Mouse (Mus musculus): ENCODE data around the gene C77080. TPM values are rescaled to one million over a fixed set of nuclear protein-coding genes. Genes with fewer than 3 reads are reported as not detected.
"Not testable (repeated sequence)": the region's sequence is repeated elsewhere in the genome, so short reads cannot be mapped to it uniquely, and the experiment has no call there.

Gene C77080
- polyA plus RNA-seq, 1 experiment from 2014 or later: 10.8 TPM

- H3K4me3 ChIP-seq (ENCODE audit: low read length): no peak overlapping the region
- H3K4me1 ChIP-seq (ENCODE audit: control insufficient read depth, insufficient read depth, low read depth, low read length): peaks cover 6% of the 10 kb centered on the region
- H3K27ac ChIP-seq (ENCODE audit: low read depth, low read length): no peak overlapping the region
- 86% methylated on average over 7 of the region's 7 CpGs for WGBS
- H3K27me3 ChIP-seq (replicated peaks; ENCODE audit: control insufficient read depth, insufficient read depth, low read length): no peaks in the 10 kb centered on the region
- no peak for ATAC-seq
- no peaks in the 10 kb centered on the region for H3K9me3 ChIP-seq (ENCODE audit: control insufficient read depth, low read length)
- H3K9ac ChIP-seq (ENCODE audit: low read depth, low read length): no peak overlapping the region
- no peak overlapping the region for H3K4me2 ChIP-seq (ENCODE audit: low read length)
- peaks cover 45% of the 10 kb centered on the region for H3K36me3 ChIP-seq (ENCODE audit: control insufficient read depth, insufficient read depth, low read length)
These were observed 42.5 kb downstream of the C77080 start for GRCm38 (mm10) chr4:129218569-129219175.

- peaks cover 48% of the 10 kb centered on the region for H3K36me3 ChIP-seq (ENCODE audit: control insufficient read depth, insufficient read depth, low read length)
- H3K4me2 ChIP-seq (ENCODE audit: low read length); H3K27ac ChIP-seq (ENCODE audit: low read depth, low read length); H3K9me3 ChIP-seq (ENCODE audit: control insufficient read depth, low read length); H3K4me1 ChIP-seq (ENCODE audit: control insufficient read depth, insufficient read depth, low read depth, low read length); H3K27me3 ChIP-seq (replicated peaks; ENCODE audit: control insufficient read depth, insufficient read depth, low read length); H3K9ac ChIP-seq (ENCODE audit: low read depth, low read length); ATAC-seq; H3K4me3 ChIP-seq (ENCODE audit: low read length): not testable (repeated sequence)
- 75% methylated on average over 3 of the region's 3 CpGs for WGBS
These were observed 48.7 kb downstream of the C77080 start for GRCm38 (mm10) chr4:129212486-129212885.

- Histone ChIP-seq H3K9me3 (ENCODE audit: control insufficient read depth, low read length) (no peaks in the 10 kb centered on the region), H3K4me2 (ENCODE audit: low read length) (no peak overlapping the region), H3K27ac (ENCODE audit: low read depth, low read length) (no peak overlapping the region), H3K4me1 (ENCODE audit: control insufficient read depth, insufficient read depth, low read depth, low read length) (no peaks in the 10 kb centered on the region), H3K4me3 (ENCODE audit: low read length) (no peak overlapping the region), H3K9ac (ENCODE audit: low read depth, low read length) (no peak overlapping the region), H3K36me3 (ENCODE audit: control insufficient read depth, insufficient read depth, low read length) (peaks cover 44% of the 10 kb centered on the region), H3K27me3 (replicated peaks; ENCODE audit: control insufficient read depth, insufficient read depth, low read length) (no peaks in the 10 kb centered on the region)
- ATAC-seq: no peak
- WGBS: 82% methylated on average over 4 of the region's 4 CpGs
These were observed 49.7 kb downstream of the C77080 start for GRCm38 (mm10) chr4:129211461-129211860.

- no peak overlapping the region for H3K4me3 ChIP-seq (ENCODE audit: low read length)
- H3K9ac ChIP-seq (ENCODE audit: low read depth, low read length): no peak overlapping the region
- H3K27me3 ChIP-seq (replicated peaks; ENCODE audit: control insufficient read depth, insufficient read depth, low read length): no peaks in the 10 kb centered on the region
- 52% methylated on average over 7 of the region's 7 CpGs for WGBS
- H3K36me3 ChIP-seq (ENCODE audit: control insufficient read depth, insufficient read depth, low read length): peaks cover 45% of the 10 kb centered on the region
- no peak overlapping the region for H3K4me2 ChIP-seq (ENCODE audit: low read length)
- ATAC-seq: no peak
- H3K27ac ChIP-seq (ENCODE audit: low read depth, low read length): no peak overlapping the region
- no peaks in the 10 kb centered on the region for H3K9me3 ChIP-seq (ENCODE audit: control insufficient read depth, low read length)
- no peaks in the 10 kb centered on the region for H3K4me1 ChIP-seq (ENCODE audit: control insufficient read depth, insufficient read depth, low read depth, low read length)
These were observed 51.7 kb downstream of the C77080 start for GRCm38 (mm10) chr4:129209504-129209903.

- H3K4me1 ChIP-seq (ENCODE audit: control insufficient read depth, insufficient read depth, low read depth, low read length): no peaks in the 10 kb centered on the region
- ATAC-seq: no peak
- no peaks in the 10 kb centered on the region for H3K27me3 ChIP-seq (replicated peaks; ENCODE audit: control insufficient read depth, insufficient read depth, low read length)
- H3K27ac ChIP-seq (ENCODE audit: low read depth, low read length): no peak overlapping the region
- 91% methylated on average over 8 of the region's 8 CpGs for WGBS
- H3K9me3 ChIP-seq (ENCODE audit: control insufficient read depth, low read length): no peaks in the 10 kb centered on the region
- no peak overlapping the region for H3K4me2 ChIP-seq (ENCODE audit: low read length)
- peaks cover 44% of the 10 kb centered on the region for H3K36me3 ChIP-seq (ENCODE audit: control insufficient read depth, insufficient read depth, low read length)
- H3K9ac ChIP-seq (ENCODE audit: low read depth, low read length): no peak overlapping the region
- H3K4me3 ChIP-seq (ENCODE audit: low read length): no peak overlapping the region
These were observed 54.4 kb downstream of the C77080 start for GRCm38 (mm10) chr4:129206792-129207191.

- no peaks in the 10 kb centered on the region for H3K9me3 ChIP-seq (ENCODE audit: control insufficient read depth, low read length)
- H3K4me1 ChIP-seq (ENCODE audit: control insufficient read depth, insufficient read depth, low read depth, low read length): no peaks in the 10 kb centered on the region
- H3K4me3 ChIP-seq (ENCODE audit: low read length): no peak overlapping the region
- 93% methylated on average over 10 of the region's 10 CpGs for WGBS
- no peak for ATAC-seq
- H3K27ac ChIP-seq (ENCODE audit: low read depth, low read length): no peak overlapping the region
- no peak overlapping the region for H3K9ac ChIP-seq (ENCODE audit: low read depth, low read length)
- H3K36me3 ChIP-seq (ENCODE audit: control insufficient read depth, insufficient read depth, low read length): peaks cover 36% of the 10 kb centered on the region
- no peak overlapping the region for H3K4me2 ChIP-seq (ENCODE audit: low read length)
- no peaks in the 10 kb centered on the region for H3K27me3 ChIP-seq (replicated peaks; ENCODE audit: control insufficient read depth, insufficient read depth, low read length)
These were observed 56.5 kb downstream of the C77080 start for GRCm38 (mm10) chr4:129204655-129205054.

- Histone ChIP-seq H3K4me3 (ENCODE audit: low read length) (no peak overlapping the region), H3K4me2 (ENCODE audit: low read length) (no peak overlapping the region), H3K9me3 (ENCODE audit: control insufficient read depth, low read length) (no peaks in the 10 kb centered on the region), H3K4me1 (ENCODE audit: control insufficient read depth, insufficient read depth, low read depth, low read length) (no peaks in the 10 kb centered on the region), H3K27ac (ENCODE audit: low read depth, low read length) (no peak overlapping the region), H3K9ac (ENCODE audit: low read depth, low read length) (no peak overlapping the region), H3K27me3 (replicated peaks; ENCODE audit: control insufficient read depth, insufficient read depth, low read length) (no peaks in the 10 kb centered on the region), H3K36me3 (ENCODE audit: control insufficient read depth, insufficient read depth, low read length) (peaks cover 25% of the 10 kb centered on the region)
- 97% methylated on average over 6 of the region's 6 CpGs for WGBS
- no peak for ATAC-seq
These were observed 63.7 kb downstream of the C77080 start for GRCm38 (mm10) chr4:129197514-129197913.

- 90% methylated on average over 1 of the region's 1 CpGs for WGBS
- ATAC-seq: no peak
- no peak overlapping the region for H3K9ac ChIP-seq (ENCODE audit: low read depth, low read length)
- no peak overlapping the region for H3K4me3 ChIP-seq (ENCODE audit: low read length)
- no peak overlapping the region for H3K4me2 ChIP-seq (ENCODE audit: low read length)
- H3K9me3 ChIP-seq (ENCODE audit: control insufficient read depth, low read length): no peaks in the 10 kb centered on the region
- peaks cover 17% of the 10 kb centered on the region for H3K36me3 ChIP-seq (ENCODE audit: control insufficient read depth, insufficient read depth, low read length)
- no peaks in the 10 kb centered on the region for H3K27me3 ChIP-seq (replicated peaks; ENCODE audit: control insufficient read depth, insufficient read depth, low read length)
- H3K4me1 ChIP-seq (ENCODE audit: control insufficient read depth, insufficient read depth, low read depth, low read length): peaks cover 13% of the 10 kb centered on the region
- no peak overlapping the region for H3K27ac ChIP-seq (ENCODE audit: low read depth, low read length)
These were observed 66.9 kb downstream of the C77080 start for GRCm38 (mm10) chr4:129194280-129194679.

GRCm38 (mm10) chr4:129191691-129192090, 69.5 kb downstream of the C77080 start:
- H3K4me2 ChIP-seq (ENCODE audit: low read length): no peak overlapping the region
- H3K9ac ChIP-seq (ENCODE audit: low read depth, low read length): no peak overlapping the region
- WGBS: 78% methylated on average over 5 of the region's 5 CpGs
- H3K27me3 ChIP-seq (replicated peaks; ENCODE audit: control insufficient read depth, insufficient read depth, low read length): no peaks in the 10 kb centered on the region
- H3K4me3 ChIP-seq (ENCODE audit: low read length): no peak overlapping the region
- no peaks in the 10 kb centered on the region for H3K9me3 ChIP-seq (ENCODE audit: control insufficient read depth, low read length)
- ATAC-seq: no peak
- H3K27ac ChIP-seq (ENCODE audit: low read depth, low read length): no peak overlapping the region
- peaks cover 4% of the 10 kb centered on the region for H3K36me3 ChIP-seq (ENCODE audit: control insufficient read depth, insufficient read depth, low read length)
- H3K4me1 ChIP-seq (ENCODE audit: control insufficient read depth, insufficient read depth, low read depth, low read length): peaks cover 19% of the 10 kb centered on the region
